Mouse (Mus musculus): ENCODE data around the gene Ccsap.
"Not testable (repeated sequence)": the region's sequence is repeated elsewhere in the genome, so short reads cannot be mapped to it uniquely, and the experiment has no call there.

Gene Ccsap

DNA sequence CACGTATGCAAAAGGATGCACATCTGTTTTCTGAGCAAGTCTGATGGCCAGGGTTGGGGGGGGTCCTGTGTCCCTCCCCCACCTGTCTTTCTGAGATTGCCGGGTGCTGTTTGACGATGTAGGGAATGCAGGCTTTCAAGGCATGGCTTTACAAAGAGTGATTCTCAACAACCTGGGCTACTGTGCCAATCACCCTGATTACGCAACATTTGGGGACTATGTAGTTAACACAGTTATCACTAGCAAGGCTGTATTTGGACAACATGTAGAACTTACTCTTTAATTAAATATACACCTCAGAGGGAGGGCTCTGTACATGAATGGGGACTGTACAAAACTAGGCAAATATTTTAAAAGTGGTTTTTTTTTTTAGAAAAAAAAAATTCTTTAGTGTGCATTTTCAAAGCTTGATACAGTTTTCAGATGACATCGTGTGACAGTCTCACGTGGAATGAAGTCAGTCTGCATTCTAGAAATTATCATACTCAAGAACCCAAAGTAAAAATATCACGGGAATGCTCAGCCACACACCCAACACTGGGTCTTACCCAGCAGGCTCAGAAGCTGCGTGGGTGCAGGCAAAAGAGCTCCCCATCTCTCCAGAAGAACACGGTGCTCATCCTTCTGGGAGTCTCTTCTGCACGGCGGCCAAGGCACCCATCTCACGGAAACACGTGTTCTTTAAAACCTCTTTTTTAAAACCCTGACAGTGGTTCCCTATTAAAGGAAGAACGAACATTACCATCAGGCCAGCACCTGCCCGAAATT is 19.2 kb downstream of the Ccsap start:
- no peak for DNase-seq (ENCODE audit: extremely low read depth, low read depth, low spot score)

DNA sequence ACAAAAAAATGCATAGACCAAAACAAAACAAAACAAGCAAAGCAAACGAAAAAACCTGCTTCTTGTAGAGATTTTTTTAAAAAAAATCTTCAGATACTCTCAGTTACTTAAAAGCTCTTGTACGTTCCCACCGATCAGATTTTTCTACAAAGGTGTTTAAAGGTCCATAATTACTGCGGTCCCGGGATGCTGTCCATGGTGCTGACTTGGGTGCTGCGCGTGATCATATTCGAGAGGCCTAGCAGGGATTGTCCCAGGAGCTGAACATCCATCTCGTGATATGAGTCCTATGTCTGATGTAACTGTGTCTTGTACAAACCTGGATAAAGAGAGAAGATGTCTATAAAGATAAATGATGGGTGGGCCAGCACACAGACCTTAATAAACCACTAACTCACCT is 21.5 kb downstream of the Ccsap start:
- DNase-seq (ENCODE audit: extremely low read depth, low read depth, low spot score) = no peak

DNA sequence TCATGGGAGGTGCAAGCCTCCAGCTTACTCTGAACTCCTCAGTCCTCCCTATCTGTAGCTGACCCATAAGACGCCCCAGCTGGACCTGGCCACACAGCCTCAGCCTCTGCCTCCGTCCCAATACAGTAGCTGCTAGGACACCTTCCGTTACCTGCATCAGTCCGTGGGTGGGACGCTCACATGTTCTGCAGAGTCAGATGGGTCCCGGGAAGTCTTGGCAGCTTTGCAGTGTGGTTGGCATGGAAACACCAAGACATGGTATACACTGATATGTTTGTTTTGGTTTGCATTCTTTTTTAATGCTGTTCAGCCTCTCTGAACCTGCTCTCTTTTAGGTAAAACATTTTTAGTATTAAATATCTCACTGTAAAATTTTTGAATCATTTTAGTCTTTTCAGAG is 23.7 kb downstream of the Ccsap start:
- no peak for DNase-seq (ENCODE audit: extremely low read depth, low read depth, low spot score)

DNA sequence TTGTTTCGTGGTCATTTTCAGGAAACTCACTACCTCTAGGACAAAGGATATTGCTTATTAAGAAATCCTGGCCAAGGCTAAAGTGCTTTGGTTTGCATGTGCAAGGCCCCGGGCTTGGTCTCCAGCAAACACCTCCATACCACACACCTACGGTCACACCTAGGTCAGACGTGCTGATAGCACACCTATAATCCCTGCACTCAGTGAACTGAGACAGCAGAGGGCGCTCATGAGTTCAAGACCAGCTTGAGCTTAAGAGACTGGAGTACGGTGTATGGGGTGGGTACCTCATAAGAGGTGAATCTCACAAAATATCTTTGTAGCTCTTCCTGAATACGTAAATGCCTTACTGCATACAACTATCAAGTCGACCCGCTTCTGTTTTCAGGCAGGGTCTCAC is 24.6 kb downstream of the Ccsap start:
- DNase-seq (ENCODE audit: extremely low read depth, low read depth, low spot score) = no peak

DNA sequence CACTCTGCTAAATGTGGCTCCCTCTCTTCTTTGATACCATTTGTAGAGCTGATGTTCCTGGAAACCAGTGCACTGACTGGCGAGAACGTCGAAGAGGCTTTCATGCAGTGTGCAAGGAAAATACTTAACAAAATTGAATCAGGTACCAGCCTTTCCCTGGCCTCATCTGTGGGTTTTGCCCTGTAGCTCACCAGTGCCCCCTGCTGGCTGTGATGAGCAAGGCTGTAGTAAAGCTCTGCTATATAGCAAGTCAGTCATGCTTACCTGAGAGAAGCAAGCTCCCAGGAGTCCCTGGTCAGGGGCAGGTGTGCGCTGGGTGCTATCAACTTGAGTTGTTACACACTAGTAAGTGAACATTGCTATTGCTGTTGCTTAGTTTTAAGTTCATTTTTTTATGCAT is 27.3 kb downstream of the Ccsap start:
- no peak for DNase-seq (ENCODE audit: extremely low read depth, low read depth, low spot score)

DNA sequence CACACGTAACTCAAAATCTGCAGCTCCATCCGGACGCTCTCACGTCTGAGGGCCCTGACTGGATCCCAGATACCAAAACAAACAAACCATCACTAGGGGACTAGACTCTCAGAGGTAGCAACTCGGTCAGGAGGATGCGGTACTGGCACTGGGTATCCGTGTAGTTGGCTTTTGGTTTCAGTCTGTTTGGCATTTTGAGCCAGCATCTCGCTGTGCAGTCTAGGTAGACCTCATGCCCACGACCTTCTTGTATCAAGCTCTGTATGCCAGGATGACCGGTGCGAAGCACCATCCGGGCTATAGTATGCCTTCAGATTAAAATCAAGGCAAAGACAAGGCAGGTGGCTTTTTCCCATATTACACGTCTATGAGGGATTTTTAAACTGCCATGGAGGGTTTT is 32.5 kb downstream of the Ccsap start:
- no peak for DNase-seq (ENCODE audit: extremely low read depth, low read depth, low spot score)

DNA sequence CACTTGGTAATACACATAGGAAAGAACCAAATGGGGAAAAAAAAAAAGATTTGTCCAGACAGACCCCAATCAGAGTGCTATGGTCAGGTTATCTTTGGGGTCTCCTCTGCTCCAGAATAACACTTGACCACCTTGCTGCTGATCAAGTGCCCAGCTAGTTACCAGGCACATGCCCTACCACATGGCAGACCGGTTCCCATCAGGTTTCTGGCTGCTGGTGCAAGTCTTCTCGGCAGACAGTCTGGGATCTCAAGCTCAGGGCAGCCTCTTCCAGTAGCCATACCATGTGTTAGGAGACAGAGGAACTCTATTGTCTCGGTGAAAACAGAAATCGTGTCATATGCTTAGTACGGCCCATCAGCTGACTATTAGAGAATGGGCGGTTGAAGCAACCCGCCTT is 33.3 kb downstream of the Ccsap start:
- no peak for DNase-seq (ENCODE audit: extremely low read depth, low read depth, low spot score)

DNA sequence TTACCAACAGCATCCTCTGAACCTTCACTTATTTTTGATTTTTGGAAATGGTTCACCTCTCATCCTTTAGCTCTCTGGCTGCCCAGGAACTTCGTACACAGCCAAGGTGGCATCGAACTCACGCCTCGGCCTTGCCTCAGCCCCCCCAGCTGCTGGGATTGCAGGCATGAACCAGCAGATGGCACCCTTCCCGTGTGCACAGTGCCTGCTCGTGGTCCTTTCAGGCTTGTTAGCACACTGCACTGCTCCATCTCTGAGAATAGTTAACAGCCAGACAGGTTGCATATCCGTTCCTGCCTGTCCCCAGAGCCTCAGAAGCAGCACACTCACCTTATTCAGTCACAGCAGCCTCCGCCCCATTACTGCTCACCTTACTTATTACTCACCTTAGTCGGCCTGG is 34.0 kb downstream of the Ccsap start:
- DNase-seq (ENCODE audit: extremely low read depth, low read depth, low spot score) = no peak

DNA sequence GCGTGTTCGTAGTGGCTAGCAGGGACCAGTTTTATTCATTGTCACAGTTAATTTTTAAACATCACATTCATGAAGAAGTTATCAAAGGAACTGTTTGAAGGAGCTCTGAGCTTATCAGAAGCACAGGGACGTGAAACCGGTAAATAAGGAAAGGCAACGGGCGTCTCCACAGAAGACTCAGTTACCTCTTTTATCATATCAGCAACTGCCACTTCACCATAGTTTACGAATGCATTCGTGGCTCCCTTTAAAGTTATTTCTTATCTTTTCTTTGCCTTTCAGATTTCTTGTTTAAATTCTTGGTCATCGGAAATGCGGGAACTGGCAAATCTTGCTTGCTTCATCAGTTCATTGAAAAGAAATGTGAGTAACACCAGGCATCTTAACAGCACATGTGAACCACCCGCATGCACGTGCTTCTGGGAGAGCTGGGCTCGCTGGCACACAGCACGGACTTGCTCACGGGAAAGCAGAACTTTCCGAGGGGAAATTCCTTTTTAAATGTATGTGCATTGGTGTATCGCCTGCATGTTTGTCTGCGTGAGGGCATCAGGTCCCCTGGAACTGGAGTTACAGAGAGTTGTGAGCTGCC is 36.4 kb downstream of the Ccsap start:
- no peak for DNase-seq (ENCODE audit: extremely low read depth, low read depth, low spot score)

DNA sequence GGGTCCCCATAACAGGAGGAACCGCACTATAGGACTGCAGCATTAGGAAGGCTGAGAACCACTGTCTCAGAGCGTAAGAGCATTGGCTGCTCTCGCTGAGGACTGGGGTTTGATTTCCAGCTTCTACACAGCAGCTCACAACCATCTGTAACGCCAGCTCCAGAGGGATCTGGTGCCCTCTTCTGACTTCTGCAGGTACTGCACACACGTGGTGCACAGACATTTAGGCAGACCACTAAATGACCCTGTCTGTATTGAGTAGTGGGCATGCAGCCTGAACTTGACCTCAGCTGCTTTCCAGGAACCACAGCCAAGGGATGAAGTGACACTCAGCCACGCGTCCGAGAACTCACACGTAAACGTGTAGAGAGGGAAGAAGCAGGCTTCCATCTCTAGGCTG is 36.9 kb downstream of the Ccsap start:
- DNase-seq (ENCODE audit: extremely low read depth, low read depth, low spot score) = no peak

DNA sequence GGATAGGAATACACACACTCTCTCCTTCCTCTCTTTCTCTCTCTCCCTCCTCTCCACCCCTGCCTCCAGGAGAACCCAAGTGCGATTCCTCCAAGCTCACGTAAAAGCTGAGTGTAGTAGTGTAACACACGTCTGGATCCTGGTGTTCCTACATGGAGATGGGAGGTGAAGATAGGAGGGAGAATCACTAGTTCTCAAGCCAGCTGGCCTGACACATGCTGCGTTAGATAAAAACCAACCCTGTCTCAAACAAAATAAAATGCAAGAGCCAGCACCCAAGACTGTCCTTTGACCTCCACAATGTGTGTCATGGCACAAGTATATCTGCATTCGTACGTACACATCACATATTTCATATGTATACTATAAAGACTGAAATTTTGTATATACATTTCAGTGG is 39.2 kb downstream of the Ccsap start:
- no peak for DNase-seq (ENCODE audit: extremely low read depth, low read depth, low spot score)

DNA sequence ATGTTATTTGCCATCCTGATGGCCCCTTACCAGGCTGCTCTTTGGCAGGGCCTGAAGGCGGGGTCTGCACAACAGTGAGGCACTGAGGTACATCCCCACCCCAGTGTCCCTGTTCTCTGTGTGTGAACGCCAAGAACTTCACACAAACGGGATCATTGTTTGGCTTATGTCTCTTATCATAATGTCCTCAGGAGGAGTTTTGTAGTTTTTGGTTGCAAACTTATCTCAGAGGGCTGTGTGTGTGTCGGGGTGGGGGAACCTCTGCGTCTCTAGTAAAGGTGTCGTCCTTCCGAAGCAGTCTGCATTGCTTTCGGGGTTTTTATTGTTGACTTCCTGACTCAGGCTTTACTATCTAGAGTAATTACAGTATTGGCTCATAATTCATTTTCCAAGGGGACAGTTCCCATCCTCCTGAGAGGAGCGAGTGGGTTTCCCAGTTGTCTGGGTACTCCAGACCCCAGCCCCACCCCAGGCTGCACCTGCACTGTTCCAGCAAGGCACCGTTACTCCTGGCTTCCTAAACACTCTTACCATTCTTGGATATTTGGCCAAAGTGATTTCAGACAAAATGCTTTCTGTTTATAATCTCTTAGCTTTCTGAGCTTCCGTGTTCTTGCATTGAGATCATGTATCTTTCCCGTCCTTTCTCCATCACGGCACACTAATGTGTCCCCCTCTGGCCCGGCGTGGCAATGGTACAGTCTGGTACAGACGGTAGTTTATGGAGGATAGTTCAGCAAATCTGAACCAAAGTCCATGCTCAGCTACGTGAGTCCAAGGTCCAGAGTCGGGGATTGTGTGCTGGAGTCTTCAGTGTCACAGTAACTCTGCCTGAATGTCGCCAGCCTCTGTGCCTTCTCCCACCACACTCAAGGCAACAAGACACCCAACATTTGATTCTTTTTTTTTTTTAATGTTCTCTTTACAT is 40.1 kb downstream of the Ccsap start:
- no peak for DNase-seq (ENCODE audit: extremely low read depth, low read depth, low spot score)

DNA sequence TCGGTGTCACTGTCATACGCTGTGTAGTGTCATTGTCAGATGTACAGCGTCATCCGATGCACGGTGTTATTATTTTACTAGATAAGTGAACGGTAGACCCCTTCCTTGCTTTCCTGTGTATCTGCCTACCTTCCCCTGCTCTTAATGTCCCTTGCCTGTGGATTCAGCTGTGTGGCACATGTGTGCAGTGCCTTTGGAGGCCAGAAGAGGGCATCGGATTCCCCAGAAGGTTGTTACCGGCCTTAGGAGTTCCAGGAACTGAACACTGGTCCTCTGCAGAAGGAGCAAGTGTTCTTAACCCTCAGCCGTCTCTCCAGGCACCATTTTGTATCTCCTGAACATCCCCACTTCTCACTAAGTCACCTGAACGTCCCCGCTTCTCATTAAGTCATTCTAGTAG is 42.3 kb downstream of the Ccsap start:
- DNase-seq (ENCODE audit: extremely low read depth, low read depth, low spot score) = no peak

DNA sequence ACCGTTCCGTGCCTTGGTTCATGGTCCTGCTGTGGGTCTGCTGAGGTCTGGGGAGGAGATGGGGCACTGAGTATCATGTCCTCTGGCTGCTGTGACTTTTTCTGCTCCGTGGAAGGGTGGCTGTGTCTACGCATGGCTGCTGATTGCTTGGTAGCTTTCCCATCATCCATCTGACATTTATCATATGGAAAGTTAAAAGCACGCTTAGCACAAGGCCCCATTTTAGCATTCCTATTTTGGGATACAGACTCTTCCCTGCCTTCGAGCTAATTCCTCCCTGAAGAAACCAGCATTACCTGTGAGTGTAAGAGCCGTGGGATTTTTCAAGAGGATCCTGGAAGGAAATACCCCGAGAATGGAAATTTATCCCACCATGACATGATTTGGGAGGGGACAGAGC is 43.1 kb downstream of the Ccsap start:
- no peak for DNase-seq (ENCODE audit: extremely low read depth, low read depth, low spot score)

DNA sequence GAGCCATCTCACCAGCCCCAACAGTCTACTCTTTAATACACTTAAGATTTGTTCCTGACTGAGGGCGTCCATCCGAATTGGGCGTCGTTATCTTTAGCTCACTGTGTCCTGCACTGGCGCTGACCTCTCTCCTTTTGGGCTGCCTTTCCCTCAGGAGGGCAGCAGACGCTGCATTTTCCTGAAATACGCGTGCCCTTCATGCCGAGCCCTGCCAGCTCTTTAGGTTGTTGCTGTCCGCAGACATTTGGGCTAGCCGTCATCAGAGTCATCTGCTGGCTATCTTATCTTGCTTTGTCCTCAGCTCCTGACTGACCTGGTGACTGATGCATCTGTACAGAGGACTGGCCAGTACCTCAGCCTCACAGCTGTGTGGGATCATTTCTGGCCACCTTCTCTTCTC is 44.7 kb downstream of the Ccsap start:
- no peak for DNase-seq (ENCODE audit: extremely low read depth, low read depth, low spot score)

DNA sequence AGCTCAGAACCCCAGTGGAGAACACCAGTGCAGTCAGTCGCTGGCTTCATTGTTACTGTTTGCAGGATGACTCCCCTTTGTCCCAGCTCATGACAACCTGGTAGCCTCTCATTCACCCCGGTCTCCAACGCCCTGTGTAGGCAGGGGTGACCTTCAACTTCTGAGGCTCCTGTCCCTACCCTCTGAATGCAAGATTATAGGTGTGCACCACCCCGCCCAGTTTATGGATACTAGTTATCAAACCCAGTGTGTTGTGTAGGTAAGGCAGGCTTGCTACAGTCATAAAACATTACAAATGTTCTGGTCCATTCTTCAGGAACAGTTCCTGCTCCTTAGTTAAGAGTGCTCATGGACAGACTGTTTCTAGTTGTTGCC is 46.1 kb downstream of the Ccsap start:
- no peak for DNase-seq (ENCODE audit: extremely low read depth, low read depth, low spot score)

DNA sequence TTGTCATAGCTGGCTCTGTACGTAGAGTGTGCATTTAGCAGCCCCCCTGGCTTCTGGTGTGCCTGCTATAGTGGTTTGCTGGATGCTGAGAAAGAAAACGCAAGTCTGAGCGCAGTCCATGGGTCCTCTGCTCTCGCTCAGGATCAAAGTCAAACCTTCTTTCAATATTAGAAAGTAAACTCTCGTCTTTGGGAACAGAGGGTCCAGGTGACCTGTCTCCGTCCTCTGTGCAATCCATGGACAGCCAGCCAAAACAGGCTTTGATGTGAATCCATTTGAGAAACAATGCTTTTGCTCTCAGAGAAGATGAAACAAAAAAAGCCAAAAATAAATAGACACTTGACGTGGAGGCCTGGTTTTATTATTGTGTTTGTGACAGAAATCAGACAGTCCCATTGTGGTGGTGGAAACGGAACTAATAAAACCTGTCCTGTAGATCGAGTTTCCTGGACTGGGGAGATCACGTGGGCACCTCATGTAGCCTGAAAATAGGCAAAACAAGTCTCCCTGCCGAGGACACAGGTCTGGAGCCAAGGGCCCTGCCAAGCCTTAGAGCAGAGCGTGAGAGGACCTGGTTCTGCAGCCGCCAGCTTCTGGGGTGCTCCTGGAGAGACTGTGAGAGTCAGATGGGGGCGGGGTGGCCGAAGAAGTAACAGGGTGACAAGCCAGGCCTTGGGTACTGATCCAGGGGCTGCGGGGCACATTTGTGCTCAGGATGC is 46.7 kb downstream of the Ccsap start:
- no peak for DNase-seq (ENCODE audit: extremely low read depth, low read depth, low spot score)

DNA sequence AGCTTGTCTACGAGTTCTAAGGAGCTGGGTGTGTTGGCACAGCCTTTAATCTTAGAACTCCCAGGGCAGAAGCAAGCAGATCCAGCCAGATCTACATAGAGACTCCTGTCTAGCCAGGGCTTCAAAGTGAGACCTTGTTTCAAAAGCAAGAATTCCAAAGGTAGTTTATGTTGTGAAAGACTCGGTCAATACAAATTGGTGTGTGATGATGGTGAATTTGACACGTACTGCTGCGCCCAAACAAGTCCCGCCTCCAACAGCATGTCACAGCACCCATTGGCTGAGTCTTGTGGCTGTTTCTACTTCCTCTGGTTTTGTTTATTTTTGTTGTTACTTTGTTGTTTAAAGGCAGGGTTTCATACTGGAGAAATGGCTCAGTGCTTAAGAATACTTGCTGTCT is 47.8 kb downstream of the Ccsap start:
- no peak for DNase-seq (ENCODE audit: extremely low read depth, low read depth, low spot score)

DNA sequence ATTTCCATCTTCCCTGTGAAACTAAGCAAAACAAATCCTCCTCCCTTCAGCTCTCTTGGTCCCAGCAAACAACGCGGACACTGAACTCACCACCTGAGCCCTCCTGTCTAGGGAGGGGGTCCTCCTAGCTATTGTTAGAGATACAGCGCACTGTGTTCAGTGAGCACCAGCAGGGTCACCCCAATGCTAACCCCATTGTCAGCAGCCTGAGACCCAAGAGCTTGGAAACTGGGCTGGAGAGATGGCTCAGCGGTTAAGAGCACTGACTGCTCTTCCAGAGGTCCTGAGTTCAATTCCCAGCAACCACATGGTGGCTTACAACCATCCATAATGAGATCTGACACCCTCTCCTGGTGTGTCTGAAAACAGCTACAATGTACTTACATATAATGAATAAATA is 50.7 kb downstream of the Ccsap start:
- not testable (repeated sequence) for DNase-seq (ENCODE audit: extremely low read depth, low read depth, low spot score)

DNA sequence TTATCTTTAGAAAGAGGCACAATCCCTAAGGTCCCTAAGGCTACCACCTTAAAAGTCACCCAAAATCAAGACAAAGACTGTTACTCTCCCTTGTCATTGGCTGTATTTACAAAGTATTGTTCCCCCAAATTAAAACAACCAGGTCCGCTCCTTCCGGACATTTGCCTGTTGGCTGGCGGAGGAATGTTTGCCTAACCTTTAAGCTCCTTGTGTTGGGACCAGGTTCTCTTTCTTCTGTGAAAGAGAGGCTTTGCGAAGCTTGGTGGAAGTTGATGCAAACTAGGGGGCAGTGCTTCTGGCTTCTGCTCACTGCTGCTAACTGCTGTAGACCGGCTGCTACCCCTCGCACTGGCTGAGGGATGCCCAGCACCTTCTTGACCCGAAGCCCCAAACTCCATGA is 51.3 kb downstream of the Ccsap start:
- DNase-seq (ENCODE audit: extremely low read depth, low read depth, low spot score) = no peak

DNA sequence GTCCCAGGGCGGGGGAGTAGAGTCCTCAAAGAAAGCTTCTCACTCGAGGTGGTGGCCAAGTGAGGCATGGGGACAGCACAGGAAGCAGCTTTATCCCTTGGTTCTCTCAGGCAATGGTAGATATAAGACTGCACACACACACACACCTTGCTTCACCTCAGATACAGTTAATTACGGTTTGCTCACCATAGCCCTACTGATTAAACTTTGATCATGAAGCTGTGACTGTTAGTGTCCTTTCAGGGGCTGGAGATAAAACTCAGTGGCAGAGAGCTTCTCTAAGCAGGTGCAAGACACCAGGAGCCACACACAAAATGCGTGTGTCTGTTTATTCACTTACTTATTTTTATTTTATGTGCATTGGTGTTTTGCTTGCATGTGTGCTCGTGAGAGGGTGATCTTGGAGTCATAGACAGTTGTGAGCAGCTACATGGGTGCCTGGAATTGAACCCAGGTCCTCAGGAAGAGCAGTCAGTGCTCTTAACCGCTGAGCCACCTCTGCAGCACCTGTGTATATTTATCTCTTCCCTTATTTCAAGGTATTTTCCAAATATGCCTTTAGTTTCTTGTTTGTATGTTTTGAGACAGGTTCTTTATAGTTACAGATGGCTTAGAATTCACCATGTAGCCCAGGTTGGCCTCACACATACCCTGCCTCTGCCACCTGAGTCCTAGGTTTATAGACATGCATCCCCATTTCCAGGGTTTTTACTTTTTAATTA is 52.0 kb downstream of the Ccsap start:
- no peak for DNase-seq (ENCODE audit: extremely low read depth, low read depth, low spot score)

All from fat pad, adult 2 months (tissue).